Mouse (Mus musculus) midbrain, embryonic 15.5 days (tissue): ENCODE data around the gene Crebrf. TPM values are rescaled to one million over a fixed set of nuclear protein-coding genes. Genes with fewer than 3 reads are reported as not detected.
A peak's percentile ranks its signal among the peaks of the same experiment; 100 is the strongest.

ENCODE experiments used
- ATAC-seq: fragments of 200-750 bp; cut with Nextera tagmentation; replicated peaks from 2 replicates; pipeline ENCODE4 v1.8.0; 2017; ENCODE audit warnings: moderate TSS enrichment
- H3K27ac ChIP-seq: fragments of 300-500 bp; sonication (generic); 2 replicates; pipeline ENCODE4 v1.5.1; 2015; ENCODE audit warnings: mild to moderate bottlenecking, inconsistent platforms
- H3K27me3 ChIP-seq: fragments of 300-500 bp; sonication (generic); replicated peaks from 2 replicates; pipeline ENCODE4 v1.6.1; 2015; ENCODE audit warnings: inconsistent platforms
- H3K36me3 ChIP-seq: fragments of 300-500 bp; sonication (generic); replicated peaks from 2 replicates; pipeline ENCODE4 v1.6.1; 2015; ENCODE audit warnings: inconsistent platforms
- H3K4me1 ChIP-seq: fragments of 300-500 bp; sonication (generic); 2 replicates; pipeline ENCODE4 v1.6.1; 2015; ENCODE audit warnings: inconsistent platforms
- H3K4me2 ChIP-seq: fragments of 300-500 bp; sonication (generic); 2 replicates; pipeline ENCODE4 v1.6.1; 2015; ENCODE audit warnings: inconsistent platforms, mild to moderate bottlenecking, moderate library complexity
- H3K4me3 ChIP-seq: fragments of 300-500 bp; sonication (generic); 2 replicates; pipeline ENCODE4 v1.5.1; 2015; ENCODE audit warnings: mild to moderate bottlenecking, inconsistent platforms
- H3K9ac ChIP-seq: fragments of 300-500 bp; sonication (generic); 2 replicates; pipeline ENCODE4 v1.6.1; 2015; ENCODE audit warnings: mild to moderate bottlenecking, inconsistent platforms
- H3K9me3 ChIP-seq: fragments of 300-500 bp; sonication (generic); 2 replicates; pipeline ENCODE4 v1.6.1; 2016; ENCODE audit warnings: inconsistent platforms
- WGBS: fragments of 180-500 bp; shearing (Covaris S2); methylation state at CpG from one replicate; pipeline ENCODE4 v1.1.7; 2015; ENCODE audit warnings: mixed read lengths; 5-methylcytosine and 5-hydroxymethylcytosine counted together
- polyA plus RNA-seq: library from polyadenylated mRNA; unstranded; fragments of >200 nt; fragmentation: Nextera tagmentation; extraction: Ambion mirVana; gene quantifications from 2 replicates; pipeline ENCODE4 v1.2.1, GENCODE M21; 2015

Gene Crebrf
- polyA plus RNA-seq, 1 experiment from 2014 or later, result 14.8 TPM

DNA sequence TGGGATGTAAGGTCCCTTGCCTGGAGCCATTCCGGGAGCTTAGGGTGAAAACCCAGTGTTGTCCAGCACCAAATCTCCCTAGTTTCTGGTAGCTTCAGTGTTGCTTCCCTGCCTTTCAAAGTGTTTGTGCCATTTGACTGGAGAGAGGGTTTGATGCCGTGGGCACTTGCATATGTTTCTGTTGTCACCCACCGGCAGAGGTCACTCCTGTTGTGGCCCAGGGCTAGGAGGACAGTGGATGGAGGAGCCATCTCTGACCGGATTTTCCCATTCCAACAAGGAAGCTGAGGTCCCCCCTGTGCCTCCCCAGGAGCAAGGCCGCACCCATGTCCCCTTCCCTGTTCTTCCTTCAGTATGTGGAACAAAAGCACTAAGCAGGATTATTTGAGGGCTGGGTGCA is 25.2 kb upstream of the Crebrf start:
- Histone ChIP-seq H3K4me2 (no peak overlapping the region), H3K27ac (peak overlapping the region; percentile 51; the same call in 1 of the 2 replicates), H3K9ac (no peak overlapping the region), H3K4me3 (no peak overlapping the region), H3K4me1 (0 out of 2 replicates have a peak, but pooled peaks cover 6% of the 10 kb centered on the region), H3K27me3 (no peaks in the 10 kb centered on the region), H3K9me3 (no peaks in the 10 kb centered on the region), H3K36me3 (0 out of 2 replicates have a peak, but pooled peaks cover under 1% of the 10 kb centered on the region)
- 77% methylated on average over 5 of the region's 5 CpGs for WGBS
- no peak for ATAC-seq

- H3K4me2 ChIP-seq, result no peak overlapping the region
- H3K36me3 ChIP-seq, result no peaks in the 10 kb centered on the region
- H3K4me3 ChIP-seq, result no peak overlapping the region
- ATAC-seq, result no peak
- H3K27me3 ChIP-seq, result no peaks in the 10 kb centered on the region
- H3K9ac ChIP-seq, result no peak overlapping the region
- no peak overlapping the region for H3K27ac ChIP-seq
- H3K4me1 ChIP-seq, result 0 out of 2 replicates have a peak, but pooled peaks cover 6% of the 10 kb centered on the region
- WGBS, result 88% methylated on average over 7 of the region's 7 CpGs
- no peaks in the 10 kb centered on the region for H3K9me3 ChIP-seq
These were observed 24.3 kb upstream of the Crebrf start for GRCm38 (mm10) chr17:26691110-26691509.

- no peaks in the 10 kb centered on the region for H3K27me3 ChIP-seq
- H3K9ac ChIP-seq, result no peak overlapping the region
- H3K4me2 ChIP-seq, result no peak overlapping the region
- no peaks in the 10 kb centered on the region for H3K9me3 ChIP-seq
- H3K4me3 ChIP-seq, result no peak overlapping the region
- H3K36me3 ChIP-seq, result peaks cover 5% of the 10 kb centered on the region
- ATAC-seq, result no peak
- H3K27ac ChIP-seq, result no peak overlapping the region
- WGBS, result 93% methylated on average over 7 of the region's 7 CpGs
- 0 out of 2 replicates have a peak, but pooled peaks cover 4% of the 10 kb centered on the region for H3K4me1 ChIP-seq
These were observed 22.0 kb upstream of the Crebrf start for GRCm38 (mm10) chr17:26693424-26693823.

- 80% methylated on average over 7 of the region's 7 CpGs for WGBS
- Histone ChIP-seq H3K27me3 (no peaks in the 10 kb centered on the region), H3K9ac (no peak overlapping the region), H3K4me1 (0 out of 2 replicates have a peak, but pooled peaks cover 3% of the 10 kb centered on the region), H3K4me2 (no peak overlapping the region), H3K4me3 (no peak overlapping the region), H3K36me3 (peaks cover 12% of the 10 kb centered on the region), H3K27ac (no peak overlapping the region), H3K9me3 (no peaks in the 10 kb centered on the region)
- no peak for ATAC-seq
These were observed 21.3 kb upstream of the Crebrf start for GRCm38 (mm10) chr17:26694171-26694570.

GRCm38 (mm10) chr17:26695193-26695592 is 20.3 kb upstream of the Crebrf start:
- Histone ChIP-seq H3K9me3 (no peaks in the 10 kb centered on the region), H3K36me3 (peaks cover 19% of the 10 kb centered on the region), H3K4me3 (no peak overlapping the region), H3K27me3 (no peaks in the 10 kb centered on the region), H3K4me2 (no peak overlapping the region), H3K9ac (no peak overlapping the region), H3K4me1 (no peaks in the 10 kb centered on the region), H3K27ac (no peak overlapping the region)
- WGBS, result 93% methylated on average over 3 of the region's 3 CpGs
- ATAC-seq, result no peak

DNA sequence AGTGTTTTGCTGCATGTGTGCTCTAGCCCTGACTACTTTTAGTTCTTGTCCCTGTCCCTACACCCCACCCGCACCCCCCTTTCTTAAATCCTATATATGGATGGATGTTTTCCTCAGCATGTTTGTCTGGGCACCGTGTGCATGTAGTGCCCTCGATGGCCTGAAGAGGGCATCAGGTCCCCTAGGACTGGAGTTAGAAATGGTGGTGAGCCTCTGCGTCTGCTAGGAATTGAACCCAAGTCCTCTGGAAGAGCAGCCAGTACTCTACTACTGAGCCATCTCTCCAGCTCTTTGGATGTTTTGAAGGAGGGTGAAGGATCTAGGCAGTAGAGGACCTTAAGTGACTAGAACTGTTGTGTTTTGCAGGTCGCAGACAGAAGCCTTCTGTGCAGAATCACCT is 16.6 kb upstream of the Crebrf start:
- Histone ChIP-seq H3K4me2 (no peak overlapping the region), H3K36me3 (peaks cover 23% of the 10 kb centered on the region)
- WGBS, result 89% methylated on average over 5 of the region's 5 CpGs

GRCm38 (mm10) chr17:26699819-26700616 is 15.4 kb upstream of the Crebrf start:
- no peak overlapping the region for H3K27ac ChIP-seq
- H3K4me2 ChIP-seq, result no peak overlapping the region
- peaks cover 27% of the 10 kb centered on the region for H3K36me3 ChIP-seq
- H3K9ac ChIP-seq, result no peak overlapping the region
- 95% methylated on average over 10 of the region's 10 CpGs for WGBS
- H3K4me1 ChIP-seq, result no peaks in the 10 kb centered on the region; the same call in 1 of the 2 replicates
- H3K27me3 ChIP-seq, result no peaks in the 10 kb centered on the region
- H3K4me3 ChIP-seq, result no peak overlapping the region
- ATAC-seq, result no peak
- no peaks in the 10 kb centered on the region for H3K9me3 ChIP-seq

More for the DNA sequence above, 16.6 kb upstream of the Crebrf start:
- no peak overlapping the region for H3K27ac ChIP-seq
- no peaks in the 10 kb centered on the region for H3K9me3 ChIP-seq
- H3K9ac ChIP-seq, result no peak overlapping the region
- no peaks in the 10 kb centered on the region; the same call in 1 of the 2 replicates for H3K4me1 ChIP-seq
- H3K4me3 ChIP-seq, result no peak overlapping the region
- H3K27me3 ChIP-seq, result no peaks in the 10 kb centered on the region
- no peak for ATAC-seq

DNA sequence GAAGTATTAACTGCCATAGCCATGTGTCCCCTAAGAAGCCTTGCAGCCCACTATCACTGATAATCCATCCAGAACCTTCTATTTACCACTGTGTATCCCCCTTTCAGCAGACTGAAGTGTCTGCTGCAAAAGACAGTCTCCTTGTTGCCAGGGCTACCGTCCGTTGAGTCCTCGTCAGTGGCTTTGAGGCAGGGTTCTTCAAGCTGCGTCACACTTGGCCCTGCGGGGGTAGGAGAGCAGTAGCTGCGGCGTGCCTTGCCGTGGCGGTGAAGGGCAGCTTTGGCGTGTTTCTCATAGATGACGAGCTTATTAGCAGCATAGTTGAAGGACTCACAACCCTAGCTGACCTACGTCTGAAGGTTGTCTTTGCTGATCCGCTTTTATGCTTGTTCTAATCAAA is 13.9 kb upstream of the Crebrf start:
- no peaks in the 10 kb centered on the region for H3K9me3 ChIP-seq
- H3K27ac ChIP-seq, result no peak overlapping the region
- H3K4me3 ChIP-seq, result no peak overlapping the region
- H3K4me2 ChIP-seq, result no peak overlapping the region
- no peak overlapping the region for H3K9ac ChIP-seq
- peaks cover 27% of the 10 kb centered on the region for H3K36me3 ChIP-seq
- H3K27me3 ChIP-seq, result no peaks in the 10 kb centered on the region
- no peak for ATAC-seq
- WGBS, result 75% methylated on average over 13 of the region's 13 CpGs
- no peaks in the 10 kb centered on the region; the same call in 1 of the 2 replicates for H3K4me1 ChIP-seq

DNA sequence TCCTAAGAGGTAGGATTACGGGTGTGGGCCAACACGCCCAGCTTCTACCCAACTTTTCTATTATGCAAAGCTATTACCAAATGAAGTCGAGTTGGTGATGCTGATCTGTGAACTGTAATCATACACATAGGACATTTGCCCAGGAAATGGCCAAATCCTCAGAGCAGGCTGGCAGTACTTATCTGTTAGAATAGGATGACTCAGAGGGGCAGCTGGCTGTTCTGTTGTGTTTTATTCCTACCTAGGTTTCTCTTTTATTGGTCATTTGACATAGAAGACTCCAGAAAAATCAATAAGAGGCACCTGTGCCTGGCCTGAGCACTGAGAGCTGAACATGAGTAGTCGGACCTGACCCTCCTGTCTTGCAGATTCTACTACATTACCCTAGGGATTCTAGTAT is 12.8 kb upstream of the Crebrf start:
- H3K4me2 ChIP-seq, result no peak overlapping the region
- 85% methylated on average over 4 of the region's 4 CpGs for WGBS
- no peak overlapping the region for H3K4me3 ChIP-seq
- H3K27ac ChIP-seq, result no peak overlapping the region
- H3K9me3 ChIP-seq, result no peaks in the 10 kb centered on the region
- no peaks in the 10 kb centered on the region for H3K27me3 ChIP-seq
- ATAC-seq, result no peak
- H3K9ac ChIP-seq, result no peak overlapping the region
- H3K36me3 ChIP-seq, result peaks cover 27% of the 10 kb centered on the region
- H3K4me1 ChIP-seq, result no peaks in the 10 kb centered on the region; the same call in 1 of the 2 replicates

- WGBS, result 93% methylated on average over 4 of the region's 4 CpGs
- H3K9me3 ChIP-seq, result no peaks in the 10 kb centered on the region
- H3K36me3 ChIP-seq, result peaks cover 20% of the 10 kb centered on the region
- no peak for ATAC-seq
- no peaks in the 10 kb centered on the region; the same call in 1 of the 2 replicates for H3K4me1 ChIP-seq
- H3K9ac ChIP-seq, result no peak overlapping the region
- no peak overlapping the region for H3K4me2 ChIP-seq
- no peak overlapping the region for H3K4me3 ChIP-seq
- no peak overlapping the region for H3K27ac ChIP-seq
- H3K27me3 ChIP-seq, result no peaks in the 10 kb centered on the region
These were observed 11.8 kb upstream of the Crebrf start for GRCm38 (mm10) chr17:26703671-26704070.

DNA sequence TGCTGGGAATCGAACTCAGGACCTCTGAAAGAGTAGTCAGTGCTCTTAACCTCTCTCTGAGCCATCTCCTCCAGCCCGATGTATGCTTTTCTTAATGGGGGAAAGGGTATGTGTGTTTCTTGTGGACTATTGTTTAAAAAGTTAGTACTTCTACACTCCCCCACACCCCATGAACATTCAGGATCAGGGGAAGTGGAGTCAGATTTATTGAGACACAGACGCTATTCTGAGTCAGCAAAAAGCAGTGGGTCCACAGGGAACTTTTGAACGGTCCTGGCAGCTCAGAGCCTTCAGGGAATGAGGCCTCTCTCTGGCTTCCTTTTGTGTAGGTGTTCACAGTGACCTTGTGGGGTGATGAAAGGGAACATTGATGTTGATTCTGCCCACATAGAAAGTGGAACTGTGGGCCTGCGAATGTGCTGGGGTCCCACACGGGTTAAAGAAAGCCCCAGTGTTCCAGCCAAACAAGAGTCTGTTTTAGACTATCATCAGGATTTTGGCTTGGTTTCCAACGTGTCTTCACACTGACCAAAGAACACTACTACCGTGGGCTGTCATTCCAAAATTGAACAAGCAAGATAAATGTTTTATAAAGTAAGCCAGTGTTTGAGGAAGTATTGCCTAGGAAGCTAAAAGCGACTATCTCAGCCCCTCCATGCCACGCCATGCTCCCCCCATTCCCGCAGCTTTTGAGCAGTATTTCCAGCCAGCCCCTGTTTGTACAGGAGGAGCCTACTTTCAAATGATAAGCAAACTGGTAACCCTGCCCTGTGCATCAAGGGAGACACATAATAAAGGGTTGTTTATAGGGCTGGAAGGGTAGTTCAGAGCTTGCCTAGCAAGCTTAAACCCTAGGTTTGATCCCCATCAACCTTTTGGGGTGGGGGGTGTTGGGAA is 9.7 kb upstream of the Crebrf start:
- Histone ChIP-seq H3K27ac (no peak overlapping the region), H3K9me3 (no peaks in the 10 kb centered on the region), H3K4me1 (peaks cover 8% of the 10 kb centered on the region; the same call in 1 of the 2 replicates), H3K4me3 (no peak overlapping the region), H3K27me3 (no peaks in the 10 kb centered on the region), H3K9ac (no peak overlapping the region), H3K36me3 (0 out of 2 replicates have a peak, but pooled peaks cover 4% of the 10 kb centered on the region), H3K4me2 (no peak overlapping the region)
- no peak for ATAC-seq
- whole genome bisulfite sequencing, result 78% methylated on average over 11 of the region's 11 CpGs

- no peaks in the 10 kb centered on the region for H3K9me3 ChIP-seq
- ATAC-seq, result no peak
These were observed 8.4 kb upstream of the Crebrf start for GRCm38 (mm10) chr17:26707066-26707465.

More at GRCm38 (mm10) chr17:26707066-26707465, 8.4 kb upstream of the Crebrf start:
- Histone ChIP-seq H3K27me3 (no peaks in the 10 kb centered on the region), H3K9ac (no peak overlapping the region), H3K36me3 (0 out of 2 replicates have a peak, but pooled peaks cover 4% of the 10 kb centered on the region), H3K27ac (no peak overlapping the region), H3K4me3 (no peak overlapping the region), H3K4me2 (no peak overlapping the region), H3K4me1 (peaks cover 8% of the 10 kb centered on the region; the same call in 1 of the 2 replicates)
- 76% methylated on average over 7 of the region's 7 CpGs for WGBS
